18 mouse cellular contexts compared by ENCODE assay signal in genomic region chr10:56587205-56587604, GRCm38 (mm10).
"Had no signal": no experiment of that assay in that cellular context is flagged by ENCODE, and none has a peak within 500 bp of the region (broad histone marks: within the 10 kb centered on the region; RNA-seq: fewer than 3 reads in every experiment).

No protein-coding gene starts in this region.

- ATAC-seq: midbrain, embryonic 13.5 days; midbrain, embryonic 16.5 days had no signal

- H3K27ac ChIP-seq: liver, embryonic 14.5 days; midbrain, embryonic 10.5 days; midbrain, embryonic 13.5 days; neural tube, embryonic 13.5 days had no signal

- H3K4me2 ChIP-seq: lung, embryonic 14.5 days; midbrain, embryonic 13.5 days; neural tube, embryonic 13.5 days had no signal

- DNase-seq: lung, adult 18-20 months; lung, embryonic 14.5 days; lung, postnatal 10 days; lung, postnatal 4 days; retina, postnatal 1 day; right cerebral cortex, adult 18-20 months; right cerebral cortex, postnatal 25 days; right cerebral cortex, postnatal 4 days; spleen, adult 18-20 months; thymus, adult 18-20 months; thymus, postnatal 14 days; thymus, postnatal 36 days had no signal

- H3K4me3 ChIP-seq: midbrain, embryonic 10.5 days; midbrain, embryonic 13.5 days; myocyte; neural tube, embryonic 13.5 days had no signal

- H3K9ac ChIP-seq: liver, embryonic 14.5 days; lung, embryonic 14.5 days; midbrain, embryonic 13.5 days; neural tube, embryonic 13.5 days had no signal

- H3K27me3 ChIP-seq: midbrain, embryonic 13.5 days; neural tube, embryonic 13.5 days had no signal

- H3K9me3 ChIP-seq: midbrain, embryonic 10.5 days; midbrain, embryonic 13.5 days; neural tube, embryonic 13.5 days had no signal

- H3K36me3 ChIP-seq: midbrain, embryonic 10.5 days; midbrain, embryonic 13.5 days; neural tube, embryonic 13.5 days had no signal

- H3K4me1 ChIP-seq: midbrain, embryonic 10.5 days; midbrain, embryonic 13.5 days; neural tube, embryonic 13.5 days had no signal
